Mouse (Mus musculus): Measurements from ENCODE around the gene BC049715. TPM values are rescaled to one million over a fixed set of nuclear protein-coding genes. Genes with fewer than 3 reads are reported as not detected.
"Not testable (repeated sequence)": the region's sequence is repeated elsewhere in the genome, so short reads cannot be mapped to it uniquely, and the experiment has no call there.

Gene BC049715
- polyA plus RNA-seq, 3 experiments from 2014 or later, result 0.44 to 2.3 (median 0.62) TPM

DNA sequence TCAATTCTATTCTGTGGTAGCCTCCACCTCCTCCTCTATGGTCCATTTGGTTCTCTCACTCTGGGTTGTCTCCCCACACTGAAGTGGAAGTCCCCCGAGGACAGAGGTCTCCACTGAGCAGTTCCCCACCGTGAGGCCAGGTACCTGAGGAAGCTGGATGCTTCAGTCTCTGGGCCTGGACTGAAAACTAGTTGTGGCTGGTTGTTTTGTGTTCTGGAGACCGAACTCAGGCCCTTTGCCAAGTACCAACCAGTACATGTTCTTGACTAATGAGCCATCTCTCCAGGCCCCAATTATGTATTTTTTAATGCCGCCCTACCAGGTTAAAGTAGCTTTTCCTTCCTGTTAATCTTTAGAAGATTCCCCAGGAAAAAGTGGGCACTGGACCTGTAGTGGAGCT is 24.9 kb downstream of the BC049715 start:
- ATAC-seq, result no peak

DNA sequence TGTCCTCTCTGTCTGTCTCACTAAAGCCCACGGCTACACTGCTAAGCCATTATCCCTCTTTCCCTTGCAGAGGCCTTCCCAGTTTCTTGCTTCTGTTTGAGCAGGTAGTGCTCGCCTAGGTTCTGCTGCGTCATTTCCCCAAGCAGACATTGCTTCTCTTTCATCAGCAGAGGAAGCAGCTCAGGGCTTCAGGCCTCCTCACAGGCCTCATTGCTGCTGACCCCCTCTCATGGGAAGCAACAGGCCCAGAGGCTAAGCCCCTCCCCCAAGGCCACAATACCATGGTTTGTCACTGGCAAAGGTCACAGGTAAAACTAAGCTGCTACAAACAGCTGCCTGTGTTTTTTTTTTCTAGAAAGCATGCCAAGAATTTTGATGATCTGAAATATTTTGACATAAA is 25.3 kb downstream of the BC049715 start:
- ATAC-seq, result no peak

DNA sequence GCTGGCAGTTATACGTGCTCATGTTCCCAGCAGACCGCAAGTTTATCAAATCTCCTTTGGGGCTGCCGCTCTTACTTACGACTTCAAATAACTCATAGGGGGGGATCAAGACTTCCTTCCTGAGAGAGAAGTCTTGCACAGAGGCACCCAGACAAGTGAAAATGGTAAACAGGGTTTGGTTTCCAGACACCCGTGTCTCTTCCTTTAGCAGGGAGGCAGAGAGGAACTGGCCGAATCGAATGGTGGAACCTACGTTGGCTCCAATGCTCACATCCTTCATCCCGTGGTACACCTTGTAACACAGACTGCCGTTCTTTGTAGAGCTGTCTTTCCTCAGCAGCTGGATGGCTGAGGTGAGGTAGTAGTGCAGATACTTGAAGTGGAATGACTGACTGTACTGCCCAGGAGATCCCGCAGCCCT is 26.9 kb downstream of the BC049715 start:
- ATAC-seq, result peak; percentile 39

DNA sequence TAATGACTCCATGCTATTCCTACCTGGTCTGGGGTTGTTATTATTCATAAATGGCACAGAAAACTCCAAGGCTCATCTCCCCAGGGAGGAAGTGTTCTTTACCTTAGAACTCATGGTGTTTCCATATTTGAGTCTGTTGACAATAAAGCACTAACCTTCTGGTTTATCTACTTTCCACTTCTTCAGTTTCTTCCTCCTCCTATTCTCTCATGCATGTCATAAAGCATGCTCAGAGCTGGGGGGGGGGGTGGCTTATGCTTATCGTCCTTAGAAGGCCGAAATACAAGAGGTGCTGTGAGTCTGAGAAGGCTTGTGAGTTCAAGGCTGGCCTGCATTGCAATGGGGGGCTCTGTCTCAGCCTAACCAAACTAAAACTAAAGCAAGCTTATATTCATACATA is 27.8 kb downstream of the BC049715 start:
- no peak for ATAC-seq

DNA sequence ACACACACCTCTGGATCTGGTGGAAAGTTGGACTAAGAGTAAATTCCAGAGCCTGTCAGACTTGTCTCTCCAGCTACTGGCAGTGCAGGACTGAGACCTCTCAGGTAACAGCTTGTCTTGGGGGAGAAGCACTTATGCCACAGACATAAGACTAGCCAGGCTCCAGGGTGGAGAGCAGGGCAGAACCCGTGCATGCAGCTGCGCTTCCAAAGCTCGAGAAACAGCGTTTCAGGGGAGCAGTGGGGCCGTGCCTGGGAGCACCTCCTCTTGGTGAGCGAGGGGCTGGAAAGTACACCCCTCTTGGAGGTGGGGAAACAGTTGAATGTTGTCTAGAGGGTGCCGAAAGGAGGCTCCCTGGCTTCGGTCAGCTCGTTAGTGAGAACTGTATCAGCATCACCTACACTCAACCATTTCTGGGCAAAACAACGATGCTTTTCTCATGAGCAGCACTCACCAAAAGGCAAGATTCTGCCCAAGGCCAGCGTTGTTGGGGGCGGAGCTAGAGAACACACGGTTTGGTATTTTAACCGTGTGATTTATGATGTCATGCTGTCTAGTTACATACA is 28.7 kb downstream of the BC049715 start:
- peak; percentile 41 for ATAC-seq

DNA sequence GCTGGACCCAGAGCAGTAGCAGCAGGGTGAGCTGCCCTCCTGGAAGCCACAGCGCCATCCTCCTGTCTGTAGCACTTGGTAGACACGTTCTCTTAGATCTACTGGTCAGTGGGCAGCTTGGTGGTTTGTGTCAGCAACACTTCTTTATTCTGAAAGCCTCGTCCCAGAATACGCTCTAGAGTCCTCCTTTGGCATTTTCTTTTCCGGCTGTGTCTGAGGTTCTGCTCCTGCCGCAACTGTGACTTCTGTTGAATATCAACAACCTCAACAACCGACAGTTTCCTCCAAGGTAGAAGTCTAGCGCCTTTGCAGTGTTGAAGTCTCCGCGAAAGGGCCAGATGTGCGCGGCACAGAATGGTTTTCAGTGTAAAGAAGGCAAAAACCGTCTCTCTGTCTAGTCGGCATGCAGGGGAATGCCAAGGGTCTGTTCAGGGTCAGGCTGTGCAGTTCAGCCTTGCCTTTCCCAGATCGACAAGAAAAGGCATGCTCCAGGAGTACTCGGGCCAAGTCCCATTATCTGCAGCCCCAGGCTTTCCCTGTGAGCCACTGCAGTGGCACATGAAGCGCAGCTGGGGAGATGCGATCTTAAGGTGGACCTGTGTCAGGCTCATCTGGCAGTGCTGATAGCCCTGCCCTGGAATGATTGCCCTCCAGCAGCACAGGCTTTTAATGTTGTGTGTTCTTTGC is 29.9 kb downstream of the BC049715 start, which contains the start of gene Art4:
Art4 (minus strand) TSS at position 548 of the 687 bp plus-strand sequence.
- ATAC-seq, result no peak

DNA sequence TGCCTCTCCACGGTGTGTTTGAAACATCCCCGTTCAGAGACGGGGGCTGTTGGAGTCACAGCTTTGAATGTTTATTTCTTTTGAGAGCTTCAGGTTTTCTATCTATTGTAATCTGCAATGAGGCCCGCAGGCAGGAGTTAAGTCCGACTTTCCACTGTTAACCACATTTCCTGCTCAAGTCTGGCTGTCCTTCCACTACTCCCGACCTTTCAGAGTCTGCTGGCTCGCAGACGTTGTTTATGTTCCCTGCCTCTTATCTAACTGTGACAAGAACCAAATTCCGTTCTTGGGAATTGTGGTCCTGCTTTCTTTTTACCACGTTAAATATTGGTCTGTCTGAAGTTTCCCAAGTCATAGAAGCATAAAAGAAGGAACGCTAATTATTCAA is 30.4 kb downstream of the BC049715 start:
- ATAC-seq, result no peak

DNA sequence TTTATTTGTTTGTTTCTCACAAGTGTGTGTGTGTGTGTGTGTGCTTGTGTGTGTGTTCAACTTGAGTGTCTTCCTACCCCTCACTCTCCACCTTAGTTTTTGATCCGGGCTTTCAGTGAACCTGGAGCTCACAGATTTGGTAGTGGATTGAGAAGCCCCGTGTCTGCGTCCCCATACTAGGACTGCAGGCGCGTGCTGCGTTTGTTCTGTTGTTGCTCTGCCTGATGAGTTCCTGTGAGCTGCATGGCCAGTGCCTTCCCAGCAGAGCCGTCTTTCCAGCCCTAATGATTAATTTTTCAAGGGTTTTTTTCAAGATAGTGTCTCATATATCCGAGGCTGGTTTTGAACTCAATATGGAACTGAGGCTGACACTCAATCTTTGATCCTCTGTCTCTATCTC is 31.0 kb downstream of the BC049715 start:
- no peak for ATAC-seq

DNA sequence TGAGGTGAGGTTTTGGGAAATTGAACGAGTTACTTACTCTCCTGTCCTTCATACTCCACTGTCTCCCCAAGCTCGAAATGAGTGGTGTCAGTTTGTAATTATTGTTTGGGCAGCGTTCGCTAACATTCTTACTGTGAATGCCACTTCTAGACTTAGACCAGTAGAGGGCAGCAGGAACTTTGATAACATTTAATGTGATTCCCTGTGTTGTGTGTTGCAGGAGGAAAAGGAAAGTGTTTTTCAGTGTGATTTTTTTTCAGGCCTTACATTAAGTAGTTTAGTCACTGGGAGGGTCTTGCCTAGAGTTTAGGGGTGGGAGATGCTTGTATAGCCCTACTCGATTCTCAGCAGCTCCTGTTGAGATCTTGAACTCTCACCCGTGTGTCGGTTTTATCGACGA is 33.6 kb downstream of the BC049715 start:
- ATAC-seq, result peak; percentile 33

DNA sequence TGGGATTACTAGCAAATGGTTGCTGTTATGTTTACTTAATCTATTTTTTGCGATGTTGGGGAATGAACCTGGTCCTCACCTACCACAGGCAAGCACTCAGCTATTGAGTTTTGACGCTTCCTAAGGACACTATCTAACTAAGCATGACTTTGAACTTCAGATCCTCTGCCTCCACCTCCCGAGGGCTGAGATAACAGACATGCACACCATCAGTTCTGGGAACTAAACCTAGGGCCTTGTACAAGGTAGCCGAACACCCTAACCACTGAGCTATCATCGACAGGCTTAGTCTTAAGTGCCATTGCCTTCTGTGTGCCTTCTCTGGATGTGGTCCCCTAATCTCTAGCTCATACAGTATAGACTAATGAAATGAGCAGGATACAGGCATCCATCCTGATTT is 37.9 kb downstream of the BC049715 start:
- ATAC-seq, result no peak

DNA sequence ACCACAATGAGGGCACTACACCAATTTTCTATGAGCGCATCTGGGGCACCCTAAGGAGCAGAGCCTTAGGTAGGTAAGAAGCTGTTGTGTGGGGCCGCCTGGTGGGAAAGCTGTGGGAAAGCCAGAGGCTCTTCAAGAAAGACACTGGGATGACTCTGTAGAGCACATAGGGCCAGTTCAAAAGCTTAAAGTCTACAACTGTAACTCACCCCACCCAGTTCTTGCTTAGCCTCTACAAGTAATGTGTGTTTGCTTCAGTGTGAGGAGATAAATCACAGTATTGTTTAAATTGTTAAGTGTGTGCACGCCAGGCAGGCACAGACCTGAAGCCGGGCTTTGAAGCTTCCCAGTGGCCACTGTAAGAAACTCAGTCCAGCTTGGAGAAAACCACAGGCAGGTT is 38.7 kb downstream of the BC049715 start:
- no peak for ATAC-seq

DNA sequence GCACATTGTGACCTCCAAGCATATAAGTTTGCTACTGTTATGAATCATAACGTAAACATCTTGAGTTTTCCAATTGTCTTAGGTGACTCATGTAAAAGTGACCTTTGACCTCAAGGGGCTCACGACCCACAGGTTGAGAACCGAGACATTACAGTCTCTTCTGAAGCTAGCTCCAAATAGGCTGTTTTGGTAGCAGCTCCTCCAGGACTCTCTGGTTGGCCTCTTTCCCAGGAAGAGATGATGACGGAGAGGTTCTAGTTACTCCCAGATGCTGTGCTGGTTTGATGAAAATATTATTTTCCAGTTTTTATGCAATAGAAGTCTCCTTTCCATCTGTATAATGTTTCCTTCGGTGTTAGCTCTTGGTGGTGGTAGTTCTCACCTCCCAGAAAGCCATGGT is 41.5 kb downstream of the BC049715 start:
- no peak for ATAC-seq

DNA sequence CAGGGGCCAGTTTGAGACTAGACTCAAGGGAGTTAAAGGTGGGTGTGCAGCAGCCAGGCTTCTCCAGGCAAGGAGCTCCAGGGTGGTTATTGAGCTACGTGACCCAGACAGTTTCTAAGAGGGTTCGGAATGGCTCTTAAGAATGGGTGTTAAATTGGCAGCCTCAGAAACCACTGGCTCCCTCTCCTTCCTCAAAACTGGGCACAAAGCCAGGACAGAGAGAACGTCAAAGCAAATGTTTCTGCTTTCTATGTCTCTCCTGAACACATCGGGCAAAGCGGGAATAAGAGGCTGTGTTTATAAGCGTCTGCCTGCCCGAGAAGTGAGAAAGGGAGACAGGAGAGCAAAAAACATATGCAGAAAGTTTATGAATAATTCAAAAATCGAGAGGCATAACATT is 47.2 kb downstream of the BC049715 start:
- no peak for ATAC-seq

DNA sequence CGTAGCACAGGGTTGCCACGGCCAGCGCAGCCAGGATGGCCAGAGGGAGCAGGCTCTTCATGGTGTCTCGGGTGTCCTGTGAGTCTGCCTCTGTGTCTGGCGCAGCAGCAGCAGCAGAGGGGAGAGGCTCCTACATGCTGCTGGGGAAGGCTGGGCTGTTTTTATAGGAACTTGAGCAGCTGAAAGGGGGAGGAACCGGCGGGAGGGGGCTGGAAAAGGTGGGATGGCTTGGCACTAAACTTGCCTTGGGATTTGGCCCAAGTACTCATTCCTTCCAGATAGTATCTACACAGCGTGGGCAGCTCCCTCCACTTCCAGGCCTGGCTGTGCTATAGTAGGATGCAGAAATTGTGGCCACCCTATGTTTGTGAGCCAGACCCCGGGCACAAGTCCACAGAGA is 48.2 kb downstream of the BC049715 start, which contains the start of gene Mgp:
Mgp (minus strand) TSS at position 154 of the 400 bp plus-strand sequence.
- ATAC-seq, result no peak

DNA sequence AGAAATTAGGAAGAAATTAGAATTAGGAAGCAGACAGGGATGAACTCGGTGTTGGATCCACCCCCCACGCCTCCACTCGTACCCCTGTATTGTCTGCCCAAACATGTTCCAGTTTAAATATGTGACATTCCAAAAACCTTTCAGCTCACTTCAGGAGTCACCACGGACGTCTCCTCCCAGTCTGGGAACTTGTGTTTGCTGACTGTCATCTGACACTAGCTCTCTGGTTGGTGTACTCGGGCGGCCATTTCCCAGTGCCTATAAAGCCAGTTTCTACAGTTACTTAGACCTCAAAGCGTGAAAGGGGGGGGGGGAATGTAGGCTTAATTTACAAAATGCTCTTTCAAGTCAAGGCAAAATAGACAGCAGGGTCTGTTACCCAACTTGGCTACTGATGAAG is 54.3 kb downstream of the BC049715 start:
- ATAC-seq, result no peak

DNA sequence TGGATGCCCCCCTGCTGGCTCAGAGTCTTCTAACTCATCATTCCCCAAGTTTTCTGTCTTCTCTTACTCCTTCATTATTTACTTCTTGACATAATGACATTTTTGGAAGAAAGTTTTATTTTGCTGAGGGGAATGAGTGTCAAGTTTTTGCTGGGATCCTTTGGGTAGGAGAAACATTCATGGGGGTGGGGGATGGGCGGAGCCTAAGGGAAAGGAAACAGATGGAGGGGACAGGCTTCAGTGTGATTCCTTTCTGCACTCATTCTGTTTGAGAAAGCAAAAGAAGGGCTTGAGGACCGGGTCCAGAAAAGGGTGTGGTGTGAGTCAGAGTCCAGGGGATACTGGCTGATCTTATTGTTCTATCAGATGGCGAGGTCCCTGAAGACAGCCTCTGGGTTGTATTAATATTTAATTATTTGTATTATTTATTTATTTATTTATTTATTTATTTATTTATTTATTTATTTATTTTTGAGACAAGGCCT is 56.0 kb downstream of the BC049715 start:
- no peak for ATAC-seq

DNA sequence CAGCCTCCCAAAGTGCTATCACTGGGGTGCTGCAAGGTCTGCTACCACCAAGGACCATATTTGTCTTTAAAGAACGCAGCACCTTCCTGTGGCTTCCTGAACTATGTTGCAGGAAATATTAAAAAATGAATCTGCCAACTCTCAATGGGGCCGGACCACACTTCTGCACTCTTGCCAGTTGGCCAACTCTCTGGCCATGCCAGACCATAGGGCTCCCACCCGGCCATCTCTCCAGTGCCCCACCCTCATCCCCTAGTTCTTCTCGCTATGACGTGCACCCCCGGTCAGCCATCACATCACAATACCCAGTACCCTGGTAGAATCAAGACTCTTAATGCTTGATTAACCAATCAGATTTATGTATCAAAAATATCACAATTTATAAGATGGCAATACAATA is 56.5 kb downstream of the BC049715 start:
- no peak for ATAC-seq

DNA sequence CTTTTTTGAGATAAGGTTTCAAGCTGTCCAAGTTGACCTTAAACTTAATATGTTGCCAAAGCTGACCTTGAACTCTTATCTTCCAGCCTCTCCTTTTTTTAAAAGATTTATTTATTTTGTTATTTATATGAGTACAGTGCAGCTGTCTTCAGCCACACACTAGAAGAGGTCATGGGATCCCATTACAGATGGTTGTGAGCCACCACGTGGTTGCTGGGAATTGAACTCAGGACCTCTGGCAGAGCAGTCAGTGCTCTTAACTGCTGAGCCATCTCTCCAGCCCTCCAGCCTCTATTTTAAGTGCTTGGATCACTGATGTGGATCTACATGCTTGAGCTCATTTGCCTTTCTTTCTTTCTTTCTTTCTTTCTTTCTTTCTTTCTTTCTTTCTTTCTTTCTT is 57.3 kb downstream of the BC049715 start:
- not testable (repeated sequence) for ATAC-seq

DNA sequence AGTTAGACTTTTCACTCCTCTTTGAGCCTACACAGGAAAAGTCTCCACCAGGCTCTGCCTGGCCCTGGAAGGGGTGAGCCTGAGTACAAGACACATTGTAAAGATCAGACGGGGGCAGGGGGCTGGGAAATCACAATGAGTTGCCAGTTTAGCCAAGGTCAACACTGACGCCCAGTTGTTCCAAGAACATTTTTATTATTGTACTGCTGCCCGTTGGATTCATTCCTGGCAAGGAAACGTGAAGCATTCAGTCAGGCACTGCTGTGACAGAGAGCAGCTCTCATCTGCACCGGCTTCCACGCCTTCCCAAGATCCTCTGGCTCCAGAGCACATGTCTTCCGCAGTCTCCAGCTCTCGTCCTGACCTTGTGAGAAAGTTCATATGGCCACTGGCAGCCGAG is 60.4 kb downstream of the BC049715 start:
- no peak for ATAC-seq

DNA sequence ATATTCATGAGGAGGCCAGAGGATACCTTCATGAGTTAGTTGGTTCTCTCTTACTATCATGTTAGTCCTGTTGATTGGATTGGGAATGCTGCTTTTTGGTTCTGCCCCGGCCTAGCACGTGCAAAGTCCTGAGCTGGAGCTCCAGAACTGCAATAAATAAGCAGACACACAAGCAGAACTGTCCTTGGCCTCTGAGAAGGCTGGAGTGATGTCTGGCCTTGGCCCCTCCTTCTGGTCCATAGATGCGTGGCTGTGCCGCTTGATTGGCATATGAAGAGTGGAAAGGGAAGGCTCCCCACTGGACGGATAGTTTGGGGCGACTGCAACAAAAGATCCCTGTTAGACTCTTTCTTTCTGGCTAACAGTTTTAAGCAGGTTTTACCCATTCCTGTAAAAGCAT is 61.6 kb downstream of the BC049715 start:
- no peak for ATAC-seq

DNA sequence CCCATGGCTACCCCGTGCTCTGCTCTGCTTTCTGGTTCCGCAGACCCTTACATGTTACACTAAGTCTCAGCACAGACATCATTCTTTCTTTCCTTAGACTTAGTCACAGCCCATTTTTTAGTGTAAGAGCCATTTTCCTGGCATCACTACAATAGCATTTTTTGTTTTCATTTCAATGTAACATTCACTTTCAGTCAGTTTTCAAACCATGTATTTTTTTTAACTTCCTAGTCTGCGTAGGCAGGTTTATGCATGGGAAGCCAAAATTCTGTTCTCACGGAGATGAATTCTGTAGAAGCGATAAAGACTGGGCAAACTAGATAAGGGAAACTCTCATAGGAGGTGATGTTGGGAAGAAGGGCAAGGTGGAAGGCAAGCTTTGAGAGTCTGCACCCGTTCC is 62.1 kb downstream of the BC049715 start:
- ATAC-seq, result no peak
